Mouse (Mus musculus): ENCODE measurements around the gene Col11a2.

Gene Col11a2

GRCm38 (mm10) chr17:34026917-34027655, 12.2 kb upstream of the Col11a2 start:
- peak; percentile 25 for DNase-seq

DNA sequence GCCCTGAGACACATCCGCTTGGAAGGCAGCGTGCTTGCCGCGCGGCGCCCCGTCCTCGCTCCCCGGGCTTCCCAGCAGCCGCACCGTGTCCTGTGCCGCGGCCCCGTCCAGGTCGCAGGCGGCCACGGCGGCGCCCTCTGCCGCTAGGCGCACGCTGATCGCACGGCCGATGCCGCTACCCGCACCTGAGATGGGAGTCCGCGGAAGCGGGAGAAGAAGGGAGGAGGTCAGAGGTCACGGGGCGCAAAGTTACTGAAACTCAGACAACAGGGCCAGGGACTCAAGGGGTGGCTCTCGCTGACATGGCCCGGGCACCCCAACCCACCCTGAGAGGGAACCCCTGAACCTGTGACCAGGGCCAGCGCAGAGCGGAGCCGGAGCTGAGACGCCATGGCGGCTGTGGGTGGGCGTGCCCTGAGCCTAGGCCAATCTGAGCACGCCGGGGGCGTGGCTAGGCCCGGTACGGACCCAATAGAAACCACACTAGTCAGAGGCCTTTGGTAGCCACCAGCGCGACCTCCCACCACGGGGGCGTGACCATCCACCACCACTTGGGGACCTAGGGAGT, 11.5 kb upstream of the Col11a2 start, which contains the start of gene H2-Ke6:
Gene H2-Ke6 (minus strand): TSS at position 405 of the 568 bp plus-strand sequence.
- DNase-seq: peak; percentile 88

DNA sequence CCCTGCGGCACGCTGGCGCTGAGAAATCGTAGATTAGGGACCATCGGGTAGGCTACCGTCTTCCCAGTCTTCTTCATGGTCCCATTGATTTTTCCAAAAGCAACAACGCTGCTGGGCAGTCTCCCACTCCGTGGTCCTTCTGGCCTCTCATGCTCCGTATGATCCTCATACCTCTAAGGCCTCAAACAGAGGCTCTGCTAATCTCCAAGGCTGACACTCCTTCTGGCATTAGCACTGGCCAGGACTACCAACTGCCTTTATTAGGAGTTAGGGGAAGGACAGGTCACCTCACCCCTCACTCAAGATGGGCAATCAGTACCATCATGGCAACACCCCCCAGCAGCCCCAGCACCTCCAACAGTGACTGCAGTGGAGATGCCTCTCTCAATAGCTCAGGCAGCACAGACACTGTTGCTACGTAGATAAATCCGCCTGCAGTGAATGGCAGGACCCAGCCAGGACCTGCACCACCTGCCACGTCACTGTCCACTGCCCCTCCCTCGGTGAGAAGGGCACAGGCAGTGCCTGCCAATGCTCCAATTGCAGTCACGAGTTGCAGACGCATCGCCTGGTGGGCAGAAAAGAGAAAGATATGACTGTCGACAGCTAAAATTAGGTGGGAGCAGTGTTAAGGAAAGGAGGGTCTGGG, 10.6 kb upstream of the Col11a2 start:
- DNase-seq: peak; percentile 35

DNA sequence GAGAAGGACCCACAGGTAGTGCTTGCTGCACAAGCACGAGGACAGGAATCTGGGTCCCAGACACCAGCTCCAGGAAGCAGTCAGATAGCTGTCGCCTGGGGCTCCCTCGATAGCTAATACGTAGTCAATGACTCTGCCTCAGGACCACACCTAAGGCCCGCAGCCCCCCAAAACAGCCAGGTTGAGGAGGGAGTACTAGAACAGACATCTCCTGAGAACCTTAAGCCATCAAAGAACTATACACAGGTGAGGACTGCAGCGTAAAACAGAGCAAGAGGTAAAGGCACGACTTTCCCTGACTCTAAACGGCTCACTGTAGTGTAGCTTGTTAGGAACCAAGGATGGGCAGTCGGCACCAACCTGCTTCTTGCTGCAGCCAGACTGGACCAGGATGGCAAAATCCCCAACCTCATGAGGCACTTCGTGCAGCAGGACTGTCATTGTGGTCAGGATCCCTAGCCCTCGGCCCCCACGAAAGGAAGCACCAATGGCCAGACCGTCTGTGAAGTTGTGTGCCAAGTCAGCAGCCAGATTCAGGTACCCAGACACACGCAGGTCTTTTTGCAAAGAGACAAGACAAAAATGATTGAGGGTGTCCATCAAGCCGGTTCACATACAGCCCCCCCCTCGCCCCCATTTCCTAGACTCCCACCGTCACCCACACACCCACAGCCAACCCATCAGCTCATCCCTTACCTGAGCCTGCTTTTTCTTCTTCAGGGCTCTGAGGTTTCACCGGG, 9.9 kb upstream of the Col11a2 start:
- DNase-seq: peak; percentile 26

- DNase-seq: peak; percentile 32
These were observed 9.2 kb upstream of the Col11a2 start for GRCm38 (mm10) chr17:34029890-34030595.

GRCm38 (mm10) chr17:34030861-34031326, 8.3 kb upstream of the Col11a2 start:
- DNase-seq: no peak

GRCm38 (mm10) chr17:34031465-34032173, 7.6 kb upstream of the Col11a2 start, which contains the start of the genes Slc39a7 and Rxrb:
Gene Slc39a7, minus strand, starts transcription at chr17:34031682.
Gene Rxrb, plus strand, starts transcription at chr17:34031812.
- DNase-seq: peak; percentile 98

GRCm38 (mm10) chr17:34032174-34032632, 7.0 kb upstream of the Col11a2 start:
- no peak for DNase-seq

DNA sequence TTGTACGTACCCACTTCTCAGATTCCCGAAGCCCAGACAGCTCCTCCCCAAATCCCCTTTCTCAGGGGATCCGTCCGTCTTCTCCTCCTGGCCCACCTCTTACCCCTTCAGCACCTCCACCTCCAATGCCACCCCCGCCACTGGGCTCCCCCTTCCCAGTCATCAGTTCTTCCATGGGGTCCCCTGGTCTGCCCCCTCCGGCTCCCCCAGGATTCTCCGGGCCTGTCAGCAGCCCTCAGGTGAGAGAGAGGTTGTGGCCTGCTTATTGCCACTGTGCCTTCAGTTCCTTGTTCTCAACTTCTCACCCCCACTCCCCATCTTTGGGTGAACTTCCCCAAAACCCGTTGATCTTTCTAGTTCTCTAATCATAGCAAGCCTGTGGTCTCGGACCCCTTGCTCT, 6.4 kb upstream of the Col11a2 start:
- peak; percentile 49 for DNase-seq

GRCm38 (mm10) chr17:34033441-34033840, 5.8 kb upstream of the Col11a2 start:
- peak; percentile 35 for DNase-seq

- DNase-seq: peak; percentile 59
These were observed 5.2 kb upstream of the Col11a2 start for GRCm38 (mm10) chr17:34034064-34034463.

GRCm38 (mm10) chr17:34035517-34035916, 3.7 kb upstream of the Col11a2 start:
- peak; percentile 4 for DNase-seq

- peak; percentile 28 for DNase-seq
These were observed 2.6 kb upstream of the Col11a2 start for GRCm38 (mm10) chr17:34036647-34037046.

DNA sequence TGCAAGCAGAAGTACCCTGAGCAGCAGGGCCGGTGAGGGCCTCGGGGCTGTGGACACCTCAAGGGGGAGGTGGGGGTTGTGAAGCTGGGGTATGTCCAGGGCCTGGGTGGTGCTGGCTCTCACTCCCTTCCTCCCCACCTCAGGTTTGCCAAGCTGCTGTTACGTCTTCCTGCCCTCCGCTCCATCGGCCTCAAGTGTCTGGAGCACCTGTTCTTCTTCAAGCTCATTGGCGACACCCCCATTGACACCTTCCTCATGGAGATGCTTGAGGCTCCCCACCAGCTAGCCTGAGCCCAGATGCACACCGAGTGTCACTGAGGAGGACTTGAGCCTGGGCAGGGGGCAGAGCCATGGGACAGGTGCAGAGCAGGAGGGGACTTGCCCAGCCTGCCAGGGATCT, 2.0 kb upstream of the Col11a2 start:
- DNase-seq: peak; percentile 7

- DNase-seq: peak; percentile 40
These were observed 797 bp upstream of the Col11a2 start for GRCm38 (mm10) chr17:34038440-34038839.

GRCm38 (mm10) chr17:34039562-34040450, 569 bp downstream of the Col11a2 start:
- DNase-seq: peak; percentile 13

- no peak for DNase-seq
These were observed 6.7 kb downstream of the Col11a2 start for GRCm38 (mm10) chr17:34045941-34046340.

- no peak for DNase-seq
These were observed 8.3 kb downstream of the Col11a2 start for GRCm38 (mm10) chr17:34047404-34048050.

DNA sequence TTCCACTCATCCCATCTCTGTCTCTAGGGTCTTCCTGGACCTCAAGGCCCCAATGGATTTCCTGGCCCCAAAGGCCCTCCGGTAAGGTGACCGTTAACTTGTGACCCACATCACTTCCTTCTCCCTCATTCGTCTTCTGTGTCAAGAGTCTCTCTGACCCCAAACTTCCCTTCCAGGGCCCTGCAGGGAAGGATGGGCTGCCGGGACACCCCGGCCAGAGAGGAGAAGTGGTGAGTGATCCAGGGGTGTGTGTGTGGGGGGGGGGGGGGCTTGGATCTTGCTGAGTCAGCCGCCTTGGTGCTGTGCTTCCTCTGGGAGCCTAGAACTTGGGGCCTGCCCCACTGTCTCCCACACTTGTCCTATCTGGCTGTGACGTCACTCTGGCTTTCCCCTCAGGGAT, 18.0 kb downstream of the Col11a2 start:
- DNase-seq: no peak

DNA sequence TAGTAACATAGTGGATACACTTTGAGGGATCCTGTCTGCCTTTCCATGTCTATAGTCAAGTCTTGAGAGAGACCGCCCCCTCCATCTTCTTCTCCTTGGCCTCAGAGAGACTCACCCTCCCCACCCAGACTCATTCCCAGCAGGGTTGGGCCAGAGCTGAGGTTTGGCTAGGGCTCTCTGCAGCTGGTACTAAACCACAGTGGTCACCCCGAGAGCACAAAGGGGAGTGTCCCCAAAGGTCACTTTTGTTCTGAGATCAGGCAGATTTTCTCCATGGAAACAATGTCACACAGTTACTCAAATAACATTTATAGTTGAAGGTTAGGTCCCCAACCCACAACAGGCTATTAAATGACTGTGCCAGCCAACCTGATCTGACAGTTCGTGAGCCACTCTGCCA, 29.6 kb downstream of the Col11a2 start:
- DNase-seq: no peak

Data from cerebellum, adult 11 months (tissue).